Mouse (Mus musculus): ENCODE data around the gene Ifna16. TPM values are rescaled to one million over a fixed set of nuclear protein-coding genes. Genes with fewer than 3 reads are reported as not detected.

The Ifna16 gene
- polyA plus RNA-seq, 1 experiment from 2014 or later = not detected

DNA sequence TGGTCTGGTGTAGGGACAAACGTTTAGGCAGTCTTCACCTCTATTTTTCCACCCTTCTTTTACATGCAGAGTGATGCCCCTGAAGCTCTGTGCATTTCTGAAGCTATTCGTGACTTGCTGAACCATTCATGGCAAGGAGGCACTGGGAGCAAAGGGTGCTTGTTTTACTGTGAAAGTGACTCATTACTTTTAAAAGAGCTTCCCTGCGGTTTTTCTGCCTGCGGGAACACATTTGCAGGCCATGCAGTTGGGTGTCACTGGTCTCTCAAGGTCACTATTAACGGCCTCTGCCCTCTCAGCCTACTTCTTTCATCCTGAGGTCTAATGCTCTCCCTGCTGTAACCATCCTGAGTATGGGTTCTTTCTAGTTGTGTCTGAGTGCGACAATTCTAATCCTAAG, 20.4 kb upstream of the Ifna16 start:
- no peaks in the 10 kb centered on the region for H3K9me3 ChIP-seq (replicated peaks)
- 44% methylated on average over 6 of the region's 6 CpGs for WGBS (ENCODE audit: insufficient replicate concordance)
- no peaks in the 10 kb centered on the region; the same call in 1 of the 2 replicates for H3K27me3 ChIP-seq
- no peak overlapping the region for H3K27ac ChIP-seq (replicated peaks)
- no peaks in the 10 kb centered on the region for H3K4me1 ChIP-seq (replicated peaks)
- H3K4me3 ChIP-seq (replicated peaks) = no peak overlapping the region
- no peak overlapping the region for H3K9ac ChIP-seq
- no peak for ATAC-seq (ENCODE audit: insufficient read depth)
- no peak overlapping the region for H3K4me2 ChIP-seq
- H3K36me3 ChIP-seq (replicated peaks) = no peaks in the 10 kb centered on the region

- Histone ChIP-seq H3K4me1 (replicated peaks) (no peaks in the 10 kb centered on the region), H3K27me3 (no peaks in the 10 kb centered on the region; the same call in 1 of the 2 replicates), H3K4me2 (no peak overlapping the region), H3K9ac (no peak overlapping the region), H3K4me3 (replicated peaks) (no peak overlapping the region), H3K9me3 (replicated peaks) (no peaks in the 10 kb centered on the region), H3K36me3 (replicated peaks) (no peaks in the 10 kb centered on the region), H3K27ac (replicated peaks) (no peak overlapping the region)
- WGBS (ENCODE audit: insufficient replicate concordance) = 19% methylated on average over 3 of the region's 3 CpGs
- no peak for ATAC-seq (ENCODE audit: insufficient read depth)
Measured at GRCm38 (mm10) chr4:88696237-88696884, 19.6 kb upstream of the Ifna16 start.

DNA sequence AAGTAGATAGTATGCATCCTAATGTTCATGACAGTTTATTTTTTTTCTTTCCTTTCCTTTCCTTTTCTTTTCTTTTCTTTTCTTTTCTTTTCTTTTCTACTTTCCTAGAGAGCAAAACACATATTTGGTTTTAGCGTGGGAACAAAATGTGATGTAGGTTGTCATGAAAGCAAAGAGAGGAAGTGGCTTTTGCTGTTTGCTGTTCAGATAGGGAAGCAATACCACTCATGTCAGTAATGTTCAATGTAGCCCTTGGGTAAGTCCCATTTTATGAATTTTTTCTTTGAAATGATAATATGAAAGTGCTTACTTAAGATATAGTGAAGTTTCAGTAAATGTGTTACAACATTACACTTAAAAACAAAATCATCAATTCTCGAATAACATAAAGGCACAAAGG, 16.7 kb upstream of the Ifna16 start:
- Histone ChIP-seq H3K4me2 (no peak overlapping the region), H3K9me3 (replicated peaks) (no peaks in the 10 kb centered on the region), H3K36me3 (replicated peaks) (no peaks in the 10 kb centered on the region), H3K9ac (no peak overlapping the region), H3K4me1 (replicated peaks) (no peaks in the 10 kb centered on the region), H3K4me3 (replicated peaks) (no peak overlapping the region), H3K27me3 (no peaks in the 10 kb centered on the region; the same call in 1 of the 2 replicates), H3K27ac (replicated peaks) (no peak overlapping the region)
- no peak for ATAC-seq (ENCODE audit: insufficient read depth)
- 26% methylated on average over 2 of the region's 2 CpGs for WGBS (ENCODE audit: insufficient replicate concordance)

GRCm38 (mm10) chr4:88692537-88692936, 15.8 kb upstream of the Ifna16 start:
- no peak for ATAC-seq (ENCODE audit: insufficient read depth)
- Histone ChIP-seq H3K36me3 (replicated peaks) (no peaks in the 10 kb centered on the region), H3K4me3 (replicated peaks) (no peak overlapping the region), H3K9me3 (replicated peaks) (no peaks in the 10 kb centered on the region), H3K27me3 (no peaks in the 10 kb centered on the region; the same call in 1 of the 2 replicates), H3K27ac (replicated peaks) (no peak overlapping the region), H3K9ac (no peak overlapping the region), H3K4me1 (replicated peaks) (no peaks in the 10 kb centered on the region), H3K4me2 (no peak overlapping the region)
- WGBS (ENCODE audit: insufficient replicate concordance) = 37% methylated on average over 1 of the region's 1 CpGs

- no peak within 1 kb of the TSS for H3K4me3 ChIP-seq (replicated peaks)
- H3K9me3 ChIP-seq (replicated peaks) = no peaks in the 10 kb centered on the region
- 43% methylated on average over 2 of the region's 2 CpGs for WGBS (ENCODE audit: insufficient replicate concordance)
- H3K4me1 ChIP-seq (replicated peaks) = no peaks in the 10 kb centered on the region
- H3K4me2 ChIP-seq = no peak within 1 kb of the TSS
- no peak within 1 kb of the TSS for H3K27ac ChIP-seq (replicated peaks)
- no peaks in the 10 kb centered on the region for H3K36me3 ChIP-seq (replicated peaks)
- H3K9ac ChIP-seq = no peak within 1 kb of the TSS
- no peak for ATAC-seq (ENCODE audit: insufficient read depth)
- no peaks in the 10 kb centered on the region; the same call in 1 of the 2 replicates for H3K27me3 ChIP-seq
Measured at GRCm38 (mm10) chr4:88691259-88691658, 14.5 kb upstream of the Ifna16 start, which contains the start of gene Ifnab. Ifnab (minus strand) TSS chr4:88691359.

- Histone ChIP-seq H3K9me3 (replicated peaks) (no peaks in the 10 kb centered on the region), H3K36me3 (replicated peaks) (no peaks in the 10 kb centered on the region), H3K27me3 (no peaks in the 10 kb centered on the region), H3K27ac (replicated peaks) (no peak within 1 kb of the TSS), H3K4me1 (replicated peaks) (no peaks in the 10 kb centered on the region), H3K4me3 (replicated peaks) (no peak within 1 kb of the TSS), H3K4me2 (no peak within 1 kb of the TSS), H3K9ac (no peak within 1 kb of the TSS)
- no peak for ATAC-seq (ENCODE audit: insufficient read depth)
- WGBS (ENCODE audit: insufficient replicate concordance) = 76% methylated on average over 1 of the region's 1 CpGs
Measured at GRCm38 (mm10) chr4:88683812-88684211, 7.1 kb upstream of the Ifna16 start, which contains the start of gene Ifna2. Ifna2 (minus strand) TSS chr4:88683912.

- Histone ChIP-seq H3K36me3 (replicated peaks) (no peaks in the 10 kb centered on the region), H3K4me2 (no peak overlapping the region), H3K4me1 (replicated peaks) (no peaks in the 10 kb centered on the region), H3K4me3 (replicated peaks) (no peak overlapping the region), H3K27ac (replicated peaks) (no peak overlapping the region), H3K27me3 (no peaks in the 10 kb centered on the region), H3K9ac (no peak overlapping the region), H3K9me3 (replicated peaks) (no peaks in the 10 kb centered on the region)
- 28% methylated on average over 3 of the region's 3 CpGs for WGBS (ENCODE audit: insufficient replicate concordance)
- ATAC-seq (ENCODE audit: insufficient read depth) = no peak
Measured at GRCm38 (mm10) chr4:88681353-88681752, 4.6 kb upstream of the Ifna16 start.

DNA sequence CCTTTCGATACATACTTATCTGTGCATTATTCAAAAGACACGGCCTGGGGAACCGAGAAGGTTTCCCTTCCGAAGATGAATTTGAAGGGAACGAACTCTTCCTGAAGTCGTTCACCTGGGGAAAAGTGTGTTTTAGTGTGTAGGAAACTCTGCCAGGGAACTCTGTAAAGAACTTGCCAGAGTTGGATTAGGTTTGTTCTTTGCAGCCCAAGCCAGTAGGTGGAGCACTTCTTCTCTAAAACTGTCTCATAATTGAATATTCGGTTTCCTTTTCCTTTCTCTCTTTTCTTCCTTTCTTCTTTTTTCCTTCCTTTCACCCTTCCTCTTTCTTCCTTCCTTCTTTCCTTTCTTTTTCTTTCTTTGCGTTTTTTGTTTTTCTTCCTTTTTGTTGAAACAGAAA, 3.6 kb upstream of the Ifna16 start:
- no peaks in the 10 kb centered on the region for H3K27me3 ChIP-seq
- 35% methylated on average over 8 of the region's 8 CpGs for WGBS (ENCODE audit: insufficient replicate concordance)
- no peak overlapping the region for H3K4me2 ChIP-seq
- no peaks in the 10 kb centered on the region for H3K36me3 ChIP-seq (replicated peaks)
- no peaks in the 10 kb centered on the region for H3K9me3 ChIP-seq (replicated peaks)
- H3K27ac ChIP-seq (replicated peaks) = no peak overlapping the region
- ATAC-seq (ENCODE audit: insufficient read depth) = no peak
- H3K4me1 ChIP-seq (replicated peaks) = no peaks in the 10 kb centered on the region
- H3K9ac ChIP-seq = no peak overlapping the region
- no peak overlapping the region for H3K4me3 ChIP-seq (replicated peaks)

DNA sequence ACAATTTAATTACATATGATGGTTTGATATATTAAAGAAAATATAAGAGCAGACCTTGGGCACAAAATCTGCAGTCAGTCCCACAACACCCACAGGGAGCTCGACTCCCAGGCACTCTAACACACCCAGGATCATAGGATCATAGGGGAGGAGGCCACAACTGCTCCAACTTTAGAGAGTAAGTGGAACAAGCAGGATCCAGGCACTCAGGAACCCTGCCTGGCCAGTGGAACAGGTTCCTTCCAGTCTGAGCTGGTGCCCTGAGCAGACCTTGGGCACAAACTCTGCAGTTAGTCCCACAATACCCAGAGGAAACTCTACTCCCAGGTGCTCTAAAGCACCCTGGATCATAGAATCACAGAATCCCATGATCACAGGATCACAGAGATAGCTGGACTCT, 21.3 kb downstream of the Ifna16 start:
- Histone ChIP-seq H3K36me3 (replicated peaks) (no peaks in the 10 kb centered on the region), H3K9me3 (replicated peaks) (no peaks in the 10 kb centered on the region), H3K4me1 (replicated peaks) (no peaks in the 10 kb centered on the region), H3K27me3 (no peaks in the 10 kb centered on the region), H3K9ac (no peak overlapping the region), H3K4me2 (no peak overlapping the region), H3K4me3 (replicated peaks) (no peak overlapping the region), H3K27ac (replicated peaks) (no peak overlapping the region)
- WGBS (ENCODE audit: insufficient replicate concordance) = 22% methylated on average over 1 of the region's 1 CpGs
- ATAC-seq (ENCODE audit: insufficient read depth) = no peak

DNA sequence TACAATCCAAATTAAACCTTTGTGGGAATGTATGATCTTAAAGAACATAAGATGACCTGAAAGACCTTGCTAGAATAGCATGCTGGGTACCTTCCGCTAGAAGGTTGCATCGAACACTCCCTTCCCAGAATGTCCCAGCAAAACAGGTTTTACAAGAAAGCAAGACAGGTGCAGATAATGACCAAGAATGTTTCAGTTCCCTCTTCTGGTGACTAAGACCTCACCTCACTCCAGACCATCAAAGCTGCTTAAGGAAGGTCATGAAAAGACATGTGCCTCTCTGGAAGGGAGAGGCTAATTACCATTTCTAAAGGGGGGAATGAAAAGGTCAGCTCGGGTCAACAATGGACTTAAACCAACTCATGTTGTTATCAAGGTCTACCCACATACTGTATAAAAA, 23.1 kb downstream of the Ifna16 start:
- no peaks in the 10 kb centered on the region for H3K27me3 ChIP-seq
- H3K4me2 ChIP-seq = no peak overlapping the region
- no peak overlapping the region for H3K4me3 ChIP-seq (replicated peaks)
- no peaks in the 10 kb centered on the region for H3K4me1 ChIP-seq (replicated peaks)
- WGBS (ENCODE audit: insufficient replicate concordance) = 75% methylated on average over 3 of the region's 3 CpGs
- no peak overlapping the region for H3K9ac ChIP-seq
- no peaks in the 10 kb centered on the region for H3K9me3 ChIP-seq (replicated peaks)
- no peaks in the 10 kb centered on the region for H3K36me3 ChIP-seq (replicated peaks)
- ATAC-seq (ENCODE audit: insufficient read depth) = no peak
- H3K27ac ChIP-seq (replicated peaks) = no peak overlapping the region

GRCm38 (mm10) chr4:88644359-88644758, 32.4 kb downstream of the Ifna16 start, which contains the start of gene Ifna13:
Ifna13 (minus strand) TSS chr4:88644459.
- Histone ChIP-seq H3K36me3 (replicated peaks) (no peaks in the 10 kb centered on the region), H3K4me1 (replicated peaks) (no peaks in the 10 kb centered on the region), H3K4me2 (no peak within 1 kb of the TSS), H3K27ac (replicated peaks) (no peak within 1 kb of the TSS), H3K9me3 (replicated peaks) (no peaks in the 10 kb centered on the region), H3K9ac (no peak within 1 kb of the TSS), H3K4me3 (replicated peaks) (no peak within 1 kb of the TSS), H3K27me3 (no peaks in the 10 kb centered on the region)
- no peak for ATAC-seq (ENCODE audit: insufficient read depth)
- 18% methylated on average over 2 of the region's 2 CpGs for WGBS (ENCODE audit: insufficient replicate concordance)

DNA sequence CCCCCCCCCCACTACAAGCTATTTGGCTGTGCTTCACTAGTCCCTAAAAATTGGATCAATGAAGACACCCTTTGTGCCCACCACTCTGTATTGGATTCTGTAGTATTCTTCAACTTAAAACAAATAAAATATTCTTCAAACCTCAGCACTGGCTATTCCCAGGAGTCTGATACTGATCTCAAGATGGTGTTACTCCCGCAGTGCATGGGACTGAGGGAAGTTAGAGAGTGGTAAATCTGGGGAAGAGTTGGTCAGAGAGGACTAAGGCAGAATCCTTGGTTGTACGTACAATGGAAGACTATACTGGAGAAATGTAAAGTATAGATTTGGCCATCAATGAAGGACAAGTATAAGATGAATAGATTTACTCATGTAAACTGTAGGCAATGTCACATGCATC, 34.2 kb downstream of the Ifna16 start:
- no peak for ATAC-seq (ENCODE audit: insufficient read depth)
- 20% methylated on average over 2 of the region's 2 CpGs for WGBS (ENCODE audit: insufficient replicate concordance)
- Histone ChIP-seq H3K4me1 (replicated peaks) (no peaks in the 10 kb centered on the region), H3K27ac (replicated peaks) (no peak overlapping the region), H3K4me2 (no peak overlapping the region), H3K4me3 (replicated peaks) (no peak overlapping the region), H3K9ac (no peak overlapping the region), H3K9me3 (replicated peaks) (no peaks in the 10 kb centered on the region), H3K36me3 (replicated peaks) (no peaks in the 10 kb centered on the region), H3K27me3 (no peaks in the 10 kb centered on the region)

Data from liver, embryonic 15.5 days (tissue).